Mouse (Mus musculus): Measurements from ENCODE around the gene Rev3l. TPM values are rescaled to one million over a fixed set of nuclear protein-coding genes. Genes with fewer than 3 reads are reported as not detected.
A peak's percentile ranks its signal among the peaks of the same experiment; 100 is the strongest.
"Not testable (repeated sequence)": the region's sequence is repeated elsewhere in the genome, so short reads cannot be mapped to it uniquely, and the experiment has no call there.

The Rev3l gene
- polyA plus RNA-seq, 1 experiment from 2014 or later: 13.8 TPM

- WGBS: 69% methylated on average over 11 of the region's 11 CpGs
- H3K4me1 ChIP-seq (ENCODE audit: insufficient read depth, low read length): peaks cover 7% of the 10 kb centered on the region
- H3K9me3 ChIP-seq (ENCODE audit: low read length): no peaks in the 10 kb centered on the region
- no peak overlapping the region for H3K4me3 ChIP-seq (ENCODE audit: low read length)
- no peak overlapping the region for H3K27ac ChIP-seq (ENCODE audit: low read length)
- H3K36me3 ChIP-seq (ENCODE audit: insufficient read depth, low read length): 0 out of 2 replicates have a peak, but pooled peaks cover 2% of the 10 kb centered on the region
- no peak overlapping the region for H3K9ac ChIP-seq (replicated peaks; ENCODE audit: low read length)
- no peak for ATAC-seq (ENCODE audit: low FRiP score, low TSS enrichment)
- no peak overlapping the region for H3K4me2 ChIP-seq (replicated peaks; ENCODE audit: low read depth, low read length)
- no peaks in the 10 kb centered on the region for H3K27me3 ChIP-seq (ENCODE audit: insufficient read depth, low read length)
Measured at GRCm38 (mm10) chr10:39893702-39894697, 162.1 kb downstream of the Rev3l start.

GRCm38 (mm10) chr10:39896503-39896902, 164.6 kb downstream of the Rev3l start:
- Histone ChIP-seq H3K27me3 (ENCODE audit: insufficient read depth, low read length) (no peaks in the 10 kb centered on the region), H3K9me3 (ENCODE audit: low read length) (no peaks in the 10 kb centered on the region), H3K27ac (ENCODE audit: low read length) (no peak overlapping the region), H3K36me3 (ENCODE audit: insufficient read depth, low read length) (0 out of 2 replicates have a peak, but pooled peaks cover 2% of the 10 kb centered on the region), H3K4me2 (replicated peaks; ENCODE audit: low read depth, low read length) (no peak overlapping the region), H3K4me1 (ENCODE audit: insufficient read depth, low read length) (peaks cover 7% of the 10 kb centered on the region), H3K9ac (replicated peaks; ENCODE audit: low read length) (no peak overlapping the region), H3K4me3 (ENCODE audit: low read length) (no peak overlapping the region)
- ATAC-seq (ENCODE audit: low FRiP score, low TSS enrichment): no peak
- WGBS: 82% methylated on average over 5 of the region's 5 CpGs

- Histone ChIP-seq H3K4me2 (replicated peaks; ENCODE audit: low read depth, low read length) (peak within 1 kb of the TSS; percentile 81), H3K9ac (replicated peaks; ENCODE audit: low read length) (peak within 1 kb of the TSS; percentile 93), H3K4me1 (ENCODE audit: insufficient read depth, low read length) (peaks cover 7% of the 10 kb centered on the region), H3K9me3 (ENCODE audit: low read length) (0 out of 2 replicates have a peak, but pooled peaks cover 2% of the 10 kb centered on the region), H3K4me3 (ENCODE audit: low read length) (peak within 1 kb of the TSS; percentile 74), H3K36me3 (ENCODE audit: insufficient read depth, low read length) (no peaks in the 10 kb centered on the region), H3K27ac (ENCODE audit: low read length) (peak within 1 kb of the TSS; percentile 93), H3K27me3 (ENCODE audit: insufficient read depth, low read length) (no peaks in the 10 kb centered on the region)
- WGBS: under 1% methylated on average over 41 of the region's 41 CpGs
- ATAC-seq (ENCODE audit: low FRiP score, low TSS enrichment): peak; percentile 99
Measured at GRCm38 (mm10) chr10:39898874-39899371, 167.0 kb downstream of the Rev3l start, which contains the start of gene Mfsd4b4. Gene Mfsd4b4 (minus strand): TSS chr10:39899238.

GRCm38 (mm10) chr10:39904191-39904590, 172.3 kb downstream of the Rev3l start:
- Histone ChIP-seq H3K27ac (ENCODE audit: low read length) (no peak overlapping the region), H3K9me3 (ENCODE audit: low read length) (0 out of 2 replicates have a peak, but pooled peaks cover 2% of the 10 kb centered on the region), H3K4me3 (ENCODE audit: low read length) (no peak overlapping the region), H3K27me3 (ENCODE audit: insufficient read depth, low read length) (no peaks in the 10 kb centered on the region), H3K9ac (replicated peaks; ENCODE audit: low read length) (no peak overlapping the region), H3K4me2 (replicated peaks; ENCODE audit: low read depth, low read length) (no peak overlapping the region), H3K4me1 (ENCODE audit: insufficient read depth, low read length) (peaks cover 6% of the 10 kb centered on the region), H3K36me3 (ENCODE audit: insufficient read depth, low read length) (no peaks in the 10 kb centered on the region)
- 75% methylated on average over 3 of the region's 3 CpGs for WGBS
- ATAC-seq (ENCODE audit: low FRiP score, low TSS enrichment): no peak

- Histone ChIP-seq H3K27ac (ENCODE audit: low read length) (peak overlapping the region; percentile 35), H3K9me3 (ENCODE audit: low read length) (no peaks in the 10 kb centered on the region), H3K4me3 (ENCODE audit: low read length) (no peak overlapping the region), H3K27me3 (ENCODE audit: insufficient read depth, low read length) (no peaks in the 10 kb centered on the region), H3K36me3 (ENCODE audit: insufficient read depth, low read length) (no peaks in the 10 kb centered on the region), H3K4me1 (ENCODE audit: insufficient read depth, low read length) (peaks cover 6% of the 10 kb centered on the region), H3K9ac (replicated peaks; ENCODE audit: low read length) (no peak overlapping the region), H3K4me2 (replicated peaks; ENCODE audit: low read depth, low read length) (no peak overlapping the region)
- ATAC-seq (ENCODE audit: low FRiP score, low TSS enrichment): peak; percentile 88
- 45% methylated on average over 10 of the region's 10 CpGs for WGBS
Measured at GRCm38 (mm10) chr10:39906799-39907658, 175.1 kb downstream of the Rev3l start.

GRCm38 (mm10) chr10:39908768-39909441, 177.0 kb downstream of the Rev3l start:
- H3K4me2 ChIP-seq (replicated peaks; ENCODE audit: low read depth, low read length): no peak overlapping the region
- H3K9me3 ChIP-seq (ENCODE audit: low read length): no peaks in the 10 kb centered on the region
- no peaks in the 10 kb centered on the region for H3K27me3 ChIP-seq (ENCODE audit: insufficient read depth, low read length)
- ATAC-seq (ENCODE audit: low FRiP score, low TSS enrichment): no peak
- no peak overlapping the region for H3K27ac ChIP-seq (ENCODE audit: low read length)
- no peak overlapping the region for H3K9ac ChIP-seq (replicated peaks; ENCODE audit: low read length)
- 66% methylated on average over 13 of the region's 13 CpGs for WGBS
- no peak overlapping the region for H3K4me3 ChIP-seq (ENCODE audit: low read length)
- no peaks in the 10 kb centered on the region for H3K36me3 ChIP-seq (ENCODE audit: insufficient read depth, low read length)
- peaks cover 6% of the 10 kb centered on the region for H3K4me1 ChIP-seq (ENCODE audit: insufficient read depth, low read length)

- Histone ChIP-seq H3K4me1 (ENCODE audit: insufficient read depth, low read length) (no peaks in the 10 kb centered on the region), H3K4me2 (replicated peaks; ENCODE audit: low read depth, low read length) (no peak overlapping the region), H3K27me3 (ENCODE audit: insufficient read depth, low read length) (no peaks in the 10 kb centered on the region), H3K9ac (replicated peaks; ENCODE audit: low read length) (no peak overlapping the region), H3K27ac (ENCODE audit: low read length) (no peak overlapping the region), H3K4me3 (ENCODE audit: low read length) (no peak overlapping the region), H3K36me3 (ENCODE audit: insufficient read depth, low read length) (no peaks in the 10 kb centered on the region), H3K9me3 (ENCODE audit: low read length) (no peaks in the 10 kb centered on the region)
- no peak for ATAC-seq (ENCODE audit: low FRiP score, low TSS enrichment)
Measured at GRCm38 (mm10) chr10:39912616-39913015, 180.7 kb downstream of the Rev3l start.

GRCm38 (mm10) chr10:39924556-39924955, 192.6 kb downstream of the Rev3l start:
- H3K27me3 ChIP-seq (ENCODE audit: insufficient read depth, low read length); H3K27ac ChIP-seq (ENCODE audit: low read length); H3K4me3 ChIP-seq (ENCODE audit: low read length); H3K4me2 ChIP-seq (replicated peaks; ENCODE audit: low read depth, low read length); H3K9me3 ChIP-seq (ENCODE audit: low read length); ATAC-seq (ENCODE audit: low FRiP score, low TSS enrichment); H3K9ac ChIP-seq (replicated peaks; ENCODE audit: low read length); H3K36me3 ChIP-seq (ENCODE audit: insufficient read depth, low read length); H3K4me1 ChIP-seq (ENCODE audit: insufficient read depth, low read length): not testable (repeated sequence)
- WGBS: 63% methylated on average over 8 of the region's 8 CpGs
